Mouse (Mus musculus): ENCODE measurements around the gene Bbs12. TPM values are rescaled to one million over a fixed set of nuclear protein-coding genes. Genes with fewer than 3 reads are reported as not detected.

Gene Bbs12
- polyA plus RNA-seq, 1 experiment from 2014 or later, result 1.5 TPM

DNA sequence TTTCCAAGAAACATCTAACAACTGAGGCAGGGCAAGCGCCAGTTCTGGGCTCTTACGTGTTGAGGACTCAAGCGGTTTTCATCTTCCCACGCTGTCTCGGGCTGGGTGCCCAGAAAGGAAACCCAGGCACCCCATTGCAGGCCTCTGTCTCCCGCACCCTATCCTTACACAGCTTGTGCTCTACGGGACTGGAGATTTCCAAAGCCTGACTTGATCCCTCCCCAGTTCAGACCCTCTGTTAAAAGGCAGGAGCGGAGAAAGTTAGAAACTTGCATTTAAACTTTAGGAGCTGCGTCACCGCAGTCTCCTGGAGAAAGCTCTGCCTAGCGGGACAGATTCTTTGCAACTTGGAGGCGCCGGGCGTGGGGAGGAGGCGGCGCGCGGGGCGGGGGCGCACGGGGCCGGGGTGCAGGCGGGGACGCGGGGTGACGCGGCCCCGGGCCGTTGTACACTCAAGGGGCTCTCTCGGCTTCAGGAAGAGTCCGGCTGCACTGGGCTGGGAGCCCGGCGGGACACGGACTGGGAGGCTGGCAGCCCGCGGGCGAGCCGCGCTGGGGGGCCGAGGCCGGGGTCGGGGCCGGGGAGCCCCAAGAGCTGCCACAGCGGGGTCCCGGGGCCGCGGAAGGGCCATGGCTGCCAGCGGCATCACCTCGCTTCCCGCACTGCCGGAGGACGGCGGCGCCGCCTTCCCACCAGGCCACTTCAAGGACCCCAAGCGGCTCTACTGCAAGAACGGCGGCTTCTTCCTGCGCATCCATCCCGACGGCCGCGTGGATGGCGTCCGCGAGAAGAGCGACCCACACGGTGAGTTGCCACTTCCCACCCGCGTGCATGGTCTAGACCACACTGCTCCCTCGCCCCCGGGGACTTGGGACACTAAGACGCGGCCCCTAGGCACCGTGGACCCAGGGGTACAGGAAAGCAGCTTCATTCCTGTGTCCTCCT is 36.1 kb downstream of the Bbs12 start, which contains the start of gene Fgf2:
TSS of gene Fgf2 (plus strand) at position 126 of the 945 bp plus-strand sequence.
- H3K4me3 ChIP-seq (ENCODE audit: low read depth, low read length), result peak within 1 kb of the TSS; percentile 59
- DNase-seq, result peak; percentile 22
- no peak within 1 kb of the TSS for H3K27ac ChIP-seq (ENCODE audit: low read depth)
- peaks cover 7% of the 10 kb centered on the region; the same call in 1 of the 2 replicates for H3K4me1 ChIP-seq (ENCODE audit: insufficient read depth)
- H3K9me3 ChIP-seq (ENCODE audit: low read length), result no peaks in the 10 kb centered on the region
- WGBS (ENCODE audit: insufficient replicate concordance), result 1% methylated on average over 63 of the region's 75 CpGs
- H3K4me2 ChIP-seq (ENCODE audit: low read depth, low read length), result peak within 1 kb of the TSS; percentile 89
- peak within 1 kb of the TSS; percentile 57 for H3K9ac ChIP-seq (replicated peaks)
- H3K36me3 ChIP-seq (replicated peaks; ENCODE audit: insufficient read depth, low read length), result no peaks in the 10 kb centered on the region
- TF ChIP-seq EP300 (IDR thresholded peaks at IDR 0.05; ENCODE audit: low read depth) (no peak), CTCF (IDR thresholded peaks at IDR 0.05; ENCODE audit: low read depth) (no peak)
- no peak; the same call in 1 of the 2 replicates for ATAC-seq
- peaks cover 36% of the 10 kb centered on the region for H3K27me3 ChIP-seq (ENCODE audit: insufficient read depth, low read length)

DNA sequence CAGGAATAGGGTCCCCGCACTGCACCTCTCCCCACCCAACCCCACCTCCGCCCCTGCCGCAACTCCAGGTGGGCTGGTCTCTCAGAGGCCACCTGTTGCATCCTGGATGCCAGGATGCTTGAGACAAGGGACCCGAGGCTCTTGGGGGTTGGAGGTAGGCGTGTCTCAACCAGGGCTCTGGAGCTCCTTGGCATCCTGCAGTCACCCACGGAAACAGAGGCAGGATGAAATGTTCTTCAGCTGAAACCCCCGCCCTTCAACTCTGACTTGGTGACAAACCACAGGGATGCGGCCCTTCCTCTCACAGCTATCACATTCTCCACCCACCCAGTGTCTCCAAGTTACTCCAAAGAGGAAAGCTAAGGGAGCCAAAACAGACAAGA is 36.8 kb downstream of the Bbs12 start:
- Histone ChIP-seq H3K9ac (replicated peaks) (peak overlapping the region; percentile 57; the same call in 1 of the 2 replicates), H3K9me3 (ENCODE audit: low read length) (no peaks in the 10 kb centered on the region), H3K36me3 (replicated peaks; ENCODE audit: insufficient read depth, low read length) (no peaks in the 10 kb centered on the region), H3K4me2 (ENCODE audit: low read depth, low read length) (peak overlapping the region; percentile 89), H3K4me3 (ENCODE audit: low read depth, low read length) (peak overlapping the region; percentile 59), H3K4me1 (ENCODE audit: insufficient read depth) (peaks cover 7% of the 10 kb centered on the region; the same call in 1 of the 2 replicates), H3K27me3 (ENCODE audit: insufficient read depth, low read length) (peaks cover 36% of the 10 kb centered on the region), H3K27ac (ENCODE audit: low read depth) (no peak overlapping the region)
- ATAC-seq (no peak), DNase-seq (no peak)
- 18% methylated on average over 8 of the region's 8 CpGs for WGBS (ENCODE audit: insufficient replicate concordance)
- TF ChIP-seq EP300 (IDR thresholded peaks at IDR 0.05; ENCODE audit: low read depth) (no peak), CTCF (IDR thresholded peaks at IDR 0.05; ENCODE audit: low read depth) (no peak)

DNA sequence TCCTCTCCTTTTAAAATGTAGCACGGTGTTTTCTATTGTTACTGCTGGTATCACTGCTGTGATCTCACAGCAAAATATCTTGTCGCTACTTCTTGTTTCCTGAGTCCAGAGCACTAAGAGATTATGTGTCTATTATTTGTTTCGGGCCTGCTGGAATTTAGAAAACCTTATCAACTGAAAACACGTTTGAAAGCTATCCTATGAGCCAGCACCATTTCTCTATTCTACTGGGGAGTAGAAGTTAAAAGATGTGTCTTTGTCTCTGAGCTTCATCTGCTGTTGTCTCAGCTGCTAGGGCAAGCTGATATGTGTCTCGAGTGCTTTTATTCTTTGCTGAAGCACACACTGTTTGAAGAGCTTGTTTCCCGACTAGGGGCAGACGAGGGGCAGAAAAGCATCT is 38.0 kb downstream of the Bbs12 start:
- Histone ChIP-seq H3K4me3 (ENCODE audit: low read depth, low read length) (no peak overlapping the region), H3K4me2 (ENCODE audit: low read depth, low read length) (no peak overlapping the region), H3K9me3 (ENCODE audit: low read length) (no peaks in the 10 kb centered on the region), H3K4me1 (ENCODE audit: insufficient read depth) (peaks cover 7% of the 10 kb centered on the region; the same call in 1 of the 2 replicates), H3K27me3 (ENCODE audit: insufficient read depth, low read length) (peaks cover 36% of the 10 kb centered on the region), H3K27ac (ENCODE audit: low read depth) (no peak overlapping the region), H3K9ac (replicated peaks) (no peak overlapping the region), H3K36me3 (replicated peaks; ENCODE audit: insufficient read depth, low read length) (no peaks in the 10 kb centered on the region)
- WGBS (ENCODE audit: insufficient replicate concordance), result 27% methylated on average over 7 of the region's 7 CpGs
- TF ChIP-seq EP300 (IDR thresholded peaks at IDR 0.05; ENCODE audit: low read depth) (peak; percentile 72), CTCF (IDR thresholded peaks at IDR 0.05; ENCODE audit: low read depth) (no peak)
- 0 out of 2 replicates have a peak, but pooled peaks have one; percentile 8 for ATAC-seq
- DNase-seq, result no peak

DNA sequence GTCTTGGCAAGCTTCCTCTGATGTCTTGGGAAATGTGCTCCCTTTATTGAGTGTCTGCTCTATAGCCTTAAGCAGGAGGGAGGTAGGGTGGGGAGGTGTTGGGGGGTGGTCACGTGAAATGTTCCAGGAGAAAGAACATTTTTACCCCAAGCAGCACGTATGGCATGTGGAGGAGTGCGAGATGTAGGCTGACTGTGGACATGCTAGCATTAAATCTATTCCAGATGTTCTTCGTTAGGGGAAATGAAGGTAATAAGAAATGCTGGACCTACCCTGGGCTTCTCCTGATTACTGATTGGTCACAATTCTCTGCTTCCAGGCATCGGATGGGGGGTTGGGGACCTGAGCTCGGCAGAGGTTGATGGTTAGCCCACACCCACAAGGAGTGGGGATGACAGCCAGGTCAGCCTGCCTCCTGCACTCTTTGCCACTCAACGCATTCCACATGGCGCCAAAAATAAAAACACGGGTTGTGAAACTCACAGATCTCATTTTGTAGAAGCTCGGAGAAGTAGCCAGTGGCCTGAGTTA is 41.7 kb downstream of the Bbs12 start:
- ATAC-seq (no peak), DNase-seq (no peak)
- Histone ChIP-seq H3K36me3 (replicated peaks; ENCODE audit: insufficient read depth, low read length) (no peaks in the 10 kb centered on the region), H3K4me3 (ENCODE audit: low read depth, low read length) (no peak overlapping the region), H3K4me2 (ENCODE audit: low read depth, low read length) (no peak overlapping the region), H3K9ac (replicated peaks) (no peak overlapping the region), H3K9me3 (ENCODE audit: low read length) (no peaks in the 10 kb centered on the region), H3K27ac (ENCODE audit: low read depth) (no peak overlapping the region), H3K4me1 (ENCODE audit: insufficient read depth) (peaks cover under 1% of the 10 kb centered on the region; the same call in 1 of the 2 replicates), H3K27me3 (ENCODE audit: insufficient read depth, low read length) (peaks cover 8% of the 10 kb centered on the region)
- WGBS (ENCODE audit: insufficient replicate concordance), result 78% methylated on average over 10 of the region's 10 CpGs
- TF ChIP-seq EP300 (IDR thresholded peaks at IDR 0.05; ENCODE audit: low read depth) (no peak), CTCF (IDR thresholded peaks at IDR 0.05; ENCODE audit: low read depth) (no peak)

DNA sequence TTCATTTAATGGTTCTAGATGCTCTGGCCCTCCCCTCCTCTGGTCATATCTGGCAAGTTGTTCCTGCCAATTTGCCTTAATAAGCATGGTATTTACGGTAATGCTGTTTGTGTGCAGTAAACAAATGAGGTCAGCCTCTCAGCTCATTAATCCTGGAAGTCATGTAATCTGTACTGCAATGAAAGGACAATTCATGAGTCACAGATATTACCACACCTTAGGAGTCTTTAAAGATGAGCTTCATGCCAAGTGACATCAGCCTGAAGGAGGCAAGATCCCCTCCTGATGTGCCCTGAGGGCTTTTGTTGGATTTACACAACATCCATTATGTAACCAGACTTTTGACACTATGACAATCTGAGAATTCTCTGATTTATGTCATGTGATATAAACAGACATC is 42.4 kb downstream of the Bbs12 start:
- H3K27ac ChIP-seq (ENCODE audit: low read depth), result no peak overlapping the region
- WGBS (ENCODE audit: insufficient replicate concordance), result 88% methylated on average over 1 of the region's 1 CpGs
- no peak overlapping the region for H3K4me3 ChIP-seq (ENCODE audit: low read depth, low read length)
- H3K36me3 ChIP-seq (replicated peaks; ENCODE audit: insufficient read depth, low read length), result no peaks in the 10 kb centered on the region
- peaks cover under 1% of the 10 kb centered on the region; the same call in 1 of the 2 replicates for H3K27me3 ChIP-seq (ENCODE audit: insufficient read depth, low read length)
- H3K9ac ChIP-seq (replicated peaks), result no peak overlapping the region
- TF ChIP-seq EP300 (IDR thresholded peaks at IDR 0.05; ENCODE audit: low read depth) (no peak), CTCF (IDR thresholded peaks at IDR 0.05; ENCODE audit: low read depth) (no peak)
- ATAC-seq (no peak), DNase-seq (no peak)
- no peak overlapping the region for H3K4me2 ChIP-seq (ENCODE audit: low read depth, low read length)
- no peaks in the 10 kb centered on the region for H3K4me1 ChIP-seq (ENCODE audit: insufficient read depth)
- no peaks in the 10 kb centered on the region for H3K9me3 ChIP-seq (ENCODE audit: low read length)

DNA sequence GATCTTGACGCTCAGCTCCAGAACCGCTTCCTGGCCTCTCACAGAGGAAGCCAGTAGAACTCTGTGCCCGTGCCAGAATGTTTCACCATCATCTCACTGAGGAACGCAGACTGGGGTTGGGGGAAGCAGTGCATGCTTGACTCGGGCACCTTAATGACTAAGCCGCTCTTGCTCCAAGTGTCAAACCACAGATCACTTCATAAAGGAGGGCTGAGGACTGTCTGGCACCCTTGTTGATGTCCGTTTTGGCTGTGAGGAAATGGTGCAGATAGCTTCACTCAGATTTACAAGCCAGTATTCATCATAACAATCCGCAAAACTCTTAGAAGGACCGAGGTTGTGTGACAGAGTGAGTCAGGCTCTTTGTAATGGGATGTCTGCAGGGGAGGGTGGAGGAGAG is 48.4 kb downstream of the Bbs12 start:
- no peak for ATAC-seq
- peak overlapping the region; percentile 15 for H3K4me2 ChIP-seq (ENCODE audit: low read depth, low read length)
- H3K9me3 ChIP-seq (ENCODE audit: low read length), result no peaks in the 10 kb centered on the region
- 54% methylated on average over 9 of the region's 9 CpGs for WGBS (ENCODE audit: insufficient replicate concordance)
- no peak overlapping the region for H3K27ac ChIP-seq (ENCODE audit: low read depth)
- no peaks in the 10 kb centered on the region for H3K27me3 ChIP-seq (ENCODE audit: insufficient read depth, low read length)
- H3K4me3 ChIP-seq (ENCODE audit: low read depth, low read length), result no peak overlapping the region
- TF ChIP-seq CTCF (IDR thresholded peaks at IDR 0.05; ENCODE audit: low read depth) (no peak), EP300 (IDR thresholded peaks at IDR 0.05; ENCODE audit: low read depth) (no peak)
- H3K9ac ChIP-seq (replicated peaks), result no peak overlapping the region
- no peaks in the 10 kb centered on the region for H3K36me3 ChIP-seq (replicated peaks; ENCODE audit: insufficient read depth, low read length)
- no peak for DNase-seq
- H3K4me1 ChIP-seq (ENCODE audit: insufficient read depth), result no peaks in the 10 kb centered on the region

Measured in liver, postnatal 0 days (tissue).